8 mouse cellular contexts compared by ENCODE assay signal in the genomic region with DNA sequence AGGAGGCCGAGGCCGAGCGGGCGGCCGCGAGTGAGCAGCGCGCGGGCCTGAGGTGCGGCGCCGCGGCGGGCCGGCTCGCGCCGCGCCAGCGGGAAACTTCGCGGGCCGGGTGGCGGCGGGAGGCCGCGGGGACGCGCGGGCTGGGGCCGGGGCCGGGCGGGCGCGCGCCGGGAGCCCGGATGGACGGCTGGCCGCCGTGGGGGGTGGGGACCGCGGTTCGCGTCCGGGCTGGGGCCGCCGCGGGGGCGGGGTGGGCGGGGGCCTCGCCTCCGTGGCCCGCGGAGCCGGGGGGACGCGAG. TPM values are rescaled to one million over a fixed set of nuclear protein-coding genes. Genes with fewer than 3 reads are reported as not detected.
DNase-seq lines count a peak whose midpoint lies in the region; ATAC-seq and TF ChIP-seq lines count a peak whose summit lies in the region.

No protein-coding gene starts in this region.

- H3K9ac ChIP-seq in heart, adult 2 months (ENCODE audit: low read depth, low read length) = peak overlapping the region; percentile 94
- H3K9ac ChIP-seq in forebrain, embryonic 14.5 days (ENCODE audit: low read length) = peak overlapping the region; percentile 92
- H3K9ac ChIP-seq in liver, embryonic 15.5 days = peak overlapping the region; percentile 92

- peak overlapping the region; percentile 84 for H3K4me2 ChIP-seq in forebrain, embryonic 14.5 days (ENCODE audit: low read length)
- peak overlapping the region; percentile 90 for H3K4me2 ChIP-seq in liver, embryonic 15.5 days

- H3K27ac ChIP-seq in heart, adult 2 months = peak overlapping the region; percentile 86
- peak overlapping the region; percentile 95 for H3K27ac ChIP-seq in forebrain, embryonic 14.5 days (ENCODE audit: low read depth, low read length)
- H3K27ac ChIP-seq in liver, embryonic 15.5 days (replicated peaks) = peak overlapping the region; percentile 88

- intact Hi-C loops in heart, adult 2 months (cut with DNase I) = loop anchor here (2.0 to 5.0 kb wide), 3 partner anchors 79 to 196 kb away; no protein-coding TSS in a partner anchor

- H3K9me3 ChIP-seq in forebrain, embryonic 14.5 days (replicated peaks; ENCODE audit: control insufficient read depth, low read length) = no peaks in the 10 kb centered on the region
- H3K9me3 ChIP-seq in liver, embryonic 15.5 days (replicated peaks) = no peaks in the 10 kb centered on the region

- peak; percentile 11 for ATAC-seq in CD4-positive, CD25-positive, alpha-beta regulatory T cell, adult 4 months
- ATAC-seq in forebrain, embryonic 14.5 days = no peak
- ATAC-seq in liver, embryonic 15.5 days (ENCODE audit: insufficient read depth) = peak; percentile 76

- H3K36me3 ChIP-seq in heart, adult 2 months (ENCODE audit: control insufficient read depth, insufficient read depth, low read length) = peaks cover 21% of the 10 kb centered on the region
- H3K36me3 ChIP-seq in forebrain, embryonic 14.5 days (ENCODE audit: control insufficient read depth, insufficient read depth, low read length) = no peaks in the 10 kb centered on the region
- H3K36me3 ChIP-seq in liver, embryonic 15.5 days (replicated peaks) = peaks cover 9% of the 10 kb centered on the region; the same call in 1 of the 2 replicates

- peaks cover 8% of the 10 kb centered on the region for H3K79me2 ChIP-seq in heart, adult 2 months (replicated peaks; ENCODE audit: control insufficient read depth, insufficient read depth, low read length)

- WGBS in heart, adult 2 months = 7% methylated on average over 55 of the region's 58 CpGs
- WGBS in forebrain, embryonic 14.5 days = under 1% methylated on average over 46 of the region's 58 CpGs
- 1% methylated on average over 47 of the region's 58 CpGs for WGBS in liver, embryonic 15.5 days (ENCODE audit: insufficient replicate concordance)

- TF ChIP-seq CTCF in heart, adult 2 months (IDR thresholded peaks at IDR 0.05) = no peak

- DNase-seq in heart, adult 2 months = no peak
- DNase-seq in heart, adult 9 months (ENCODE audit: low spot score in 2 of 2) = no peak
- no peak for DNase-seq in forebrain, embryonic 14.5 days (ENCODE audit: low spot score)
- no peak for DNase-seq in frontal cortex, adult 2 months (ENCODE audit: extremely low spot score in 1 of 2, low spot score in 1 of 2)
- no peak for DNase-seq in layer of hippocampus, adult 8-10 months (ENCODE audit: low spot score in 2 of 2)
- no peak for DNase-seq in adrenal gland, adult (ENCODE audit: inconsistent age in 2 of 2, low spot score in 1 of 2)

- peak overlapping the region; percentile 72 for H3K4me3 ChIP-seq in heart, adult 2 months
- peak overlapping the region; percentile 88 for H3K4me3 ChIP-seq in forebrain, embryonic 14.5 days (ENCODE audit: low read depth, low read length)
- peak overlapping the region; percentile 90 for H3K4me3 ChIP-seq in liver, embryonic 15.5 days (replicated peaks)

- peaks cover 22% of the 10 kb centered on the region for H3K4me1 ChIP-seq in heart, adult 2 months (ENCODE audit: control insufficient read depth, insufficient read depth, low read length)
- peaks cover 36% of the 10 kb centered on the region for H3K4me1 ChIP-seq in forebrain, embryonic 14.5 days (ENCODE audit: control insufficient read depth, insufficient read depth, low read length)
- H3K4me1 ChIP-seq in liver, embryonic 15.5 days (replicated peaks) = peaks cover 44% of the 10 kb centered on the region

- TF ChIP-seq EP300 in heart, adult 2 months (IDR thresholded peaks at IDR 0.05; ENCODE audit: insufficient read depth, low read depth, low read length) = no peak

- H3K27me3 ChIP-seq in heart, adult 2 months (ENCODE audit: control insufficient read depth, insufficient read depth, low read length) = no peaks in the 10 kb centered on the region
- no peaks in the 10 kb centered on the region for H3K27me3 ChIP-seq in forebrain, embryonic 14.5 days (replicated peaks; ENCODE audit: control insufficient read depth, insufficient read depth, low read length)
- H3K27me3 ChIP-seq in liver, embryonic 15.5 days = no peaks in the 10 kb centered on the region

- no peak for TF ChIP-seq POLR2A in heart, adult 2 months (IDR thresholded peaks at IDR 0.05; ENCODE audit: insufficient read depth, low read depth, low read length)

RNA-seq across cellular contexts. Expression of a gene that starts 4.5 kb away (rescaled TPM):
- 100 to 1,000 TPM; 382 to 431 TPM for total RNA-seq in heart, adult 2 months (2021)
- polyA plus RNA-seq in heart, adult 2 months (2012; rRNA removed) = 138 and 180 TPM in 2 replicates
- 100 to 1,000 TPM in 1 of 2 experiments, 10 to 100 TPM in 1; 59.3 to 107 TPM for polyA plus RNA-seq in CD4-positive, CD25-positive, alpha-beta regulatory T cell, adult 4 months (2017; shearing (Covaris generic))
- 788 and 853 TPM in 2 replicates for polyA plus RNA-seq in forebrain, embryonic 14.5 days (2014; fragmentation: Nextera tagmentation; extraction: Ambion mirVana)
- 90.5 and 100 TPM in 2 replicates for polyA plus RNA-seq in liver, embryonic 15.5 days (2015; fragmentation: Nextera tagmentation; extraction: Ambion mirVana)
- polyA plus RNA-seq in frontal cortex, adult 2 months (2012; rRNA removed) = 294 and 339 TPM in 2 replicates
- 100 to 1,000 TPM; 528 to 559 (median 551) TPM for total RNA-seq in layer of hippocampus, adult 8-10 months (2022)
